Mouse (Mus musculus): ENCODE data around the gene Crim1. TPM values are rescaled to one million over a fixed set of nuclear protein-coding genes. Genes with fewer than 3 reads are reported as not detected.

The Crim1 gene
- polyA plus RNA-seq, 1 experiment from 2014 or later = 8.4 TPM

DNA sequence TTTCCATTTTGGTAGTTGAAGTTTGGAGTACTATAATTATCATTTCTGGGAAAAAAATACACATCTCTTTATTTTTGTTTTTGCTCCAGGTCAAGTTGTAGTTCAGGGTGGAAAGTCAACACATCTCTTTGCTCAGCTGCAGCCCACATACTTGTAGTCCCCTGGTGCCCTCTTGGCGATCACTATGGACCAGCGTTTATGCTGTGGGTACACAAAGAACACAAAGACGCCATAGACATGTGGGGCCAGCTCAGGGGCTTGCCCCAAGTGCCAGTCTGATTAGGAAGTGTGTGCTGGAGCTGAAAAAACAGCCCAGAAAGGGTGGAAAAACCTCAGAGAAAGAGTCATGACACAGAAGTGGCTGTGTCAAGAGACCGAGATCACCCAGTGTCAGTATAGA is 68.5 kb downstream of the Crim1 start:
- no peaks in the 10 kb centered on the region for H3K36me3 ChIP-seq (ENCODE audit: insufficient read depth, low read length)
- TF ChIP-seq CTCF (IDR thresholded peaks at IDR 0.05; ENCODE audit: low read depth) = no peak
- ATAC-seq (replicated peaks; ENCODE audit: low FRiP score, low read depth) (no peak), DNase-seq (ENCODE audit: low spot score) (no peak)
- H3K27me3 ChIP-seq (ENCODE audit: insufficient read depth, low read length) = no peaks in the 10 kb centered on the region
- no peak overlapping the region for H3K9ac ChIP-seq (ENCODE audit: low read depth, low read length)
- no peak overlapping the region for H3K4me2 ChIP-seq (ENCODE audit: low read length)
- H3K4me3 ChIP-seq (replicated peaks; ENCODE audit: low read depth, low read length) = no peak overlapping the region
- H3K9me3 ChIP-seq (replicated peaks; ENCODE audit: low read length) = no peaks in the 10 kb centered on the region
- no peak overlapping the region for H3K27ac ChIP-seq
- 68% methylated on average over 4 of the region's 4 CpGs for WGBS
- peaks cover 26% of the 10 kb centered on the region for H3K4me1 ChIP-seq (replicated peaks; ENCODE audit: insufficient read depth, low read length)

DNA sequence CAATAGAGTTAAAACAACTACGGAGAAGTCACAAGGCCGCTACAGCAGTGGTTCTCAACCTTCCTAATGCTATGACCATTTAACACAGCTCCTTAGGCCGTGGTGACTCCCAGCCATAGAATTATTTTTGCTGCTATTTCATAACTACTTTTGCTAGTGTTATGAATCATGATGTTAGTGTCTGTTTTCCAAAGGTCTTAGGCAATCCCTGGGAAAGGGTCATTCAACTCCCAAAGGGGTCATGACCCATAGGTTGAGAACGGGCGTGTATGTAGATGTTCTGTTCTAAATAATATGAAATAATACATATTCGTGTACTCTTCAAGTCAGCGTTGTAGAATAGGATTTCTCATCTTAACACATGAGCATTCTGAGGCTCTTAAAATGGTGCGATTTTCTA is 69.3 kb downstream of the Crim1 start:
- 97% methylated on average over 8 of the region's 8 CpGs for WGBS
- no peak overlapping the region for H3K4me3 ChIP-seq (replicated peaks; ENCODE audit: low read depth, low read length)
- H3K9ac ChIP-seq (ENCODE audit: low read depth, low read length) = no peak overlapping the region
- H3K4me2 ChIP-seq (ENCODE audit: low read length) = no peak overlapping the region
- H3K36me3 ChIP-seq (ENCODE audit: insufficient read depth, low read length) = no peaks in the 10 kb centered on the region
- no peak for TF ChIP-seq CTCF (IDR thresholded peaks at IDR 0.05; ENCODE audit: low read depth)
- ATAC-seq (replicated peaks; ENCODE audit: low FRiP score, low read depth) (no peak), DNase-seq (ENCODE audit: low spot score) (no peak)
- no peaks in the 10 kb centered on the region for H3K27me3 ChIP-seq (ENCODE audit: insufficient read depth, low read length)
- H3K4me1 ChIP-seq (replicated peaks; ENCODE audit: insufficient read depth, low read length) = peaks cover 26% of the 10 kb centered on the region
- no peak overlapping the region for H3K27ac ChIP-seq
- H3K9me3 ChIP-seq (replicated peaks; ENCODE audit: low read length) = no peaks in the 10 kb centered on the region

DNA sequence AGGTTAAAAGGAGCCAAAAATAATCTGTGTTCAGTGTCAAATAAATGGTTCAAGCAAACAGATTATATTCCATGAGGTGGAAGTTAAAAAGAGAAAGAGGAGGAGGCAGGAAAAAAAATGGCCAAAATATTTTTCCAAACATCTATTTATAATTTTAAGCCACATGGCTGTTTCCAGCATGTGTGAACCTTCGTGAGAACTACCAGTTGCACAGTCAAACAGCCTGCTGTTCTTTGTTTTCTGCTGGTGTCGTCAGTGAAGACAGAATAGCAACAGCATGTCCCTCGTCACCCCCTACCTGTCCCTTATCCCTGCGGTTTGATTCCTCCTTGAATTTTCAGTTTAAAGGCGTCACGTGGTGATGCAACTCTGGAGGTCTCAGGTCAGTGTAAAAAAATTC is 70.0 kb downstream of the Crim1 start:
- WGBS = 77% methylated on average over 6 of the region's 6 CpGs
- no peak for TF ChIP-seq CTCF (IDR thresholded peaks at IDR 0.05; ENCODE audit: low read depth)
- Histone ChIP-seq H3K4me2 (ENCODE audit: low read length) (no peak overlapping the region), H3K27me3 (ENCODE audit: insufficient read depth, low read length) (no peaks in the 10 kb centered on the region), H3K27ac (no peak overlapping the region), H3K9ac (ENCODE audit: low read depth, low read length) (no peak overlapping the region), H3K4me3 (replicated peaks; ENCODE audit: low read depth, low read length) (no peak overlapping the region), H3K36me3 (ENCODE audit: insufficient read depth, low read length) (no peaks in the 10 kb centered on the region), H3K9me3 (replicated peaks; ENCODE audit: low read length) (no peaks in the 10 kb centered on the region), H3K4me1 (replicated peaks; ENCODE audit: insufficient read depth, low read length) (peaks cover 26% of the 10 kb centered on the region)
- no peak for DNase-seq (ENCODE audit: low spot score)
- no peak for ATAC-seq (replicated peaks; ENCODE audit: low FRiP score, low read depth)

DNA sequence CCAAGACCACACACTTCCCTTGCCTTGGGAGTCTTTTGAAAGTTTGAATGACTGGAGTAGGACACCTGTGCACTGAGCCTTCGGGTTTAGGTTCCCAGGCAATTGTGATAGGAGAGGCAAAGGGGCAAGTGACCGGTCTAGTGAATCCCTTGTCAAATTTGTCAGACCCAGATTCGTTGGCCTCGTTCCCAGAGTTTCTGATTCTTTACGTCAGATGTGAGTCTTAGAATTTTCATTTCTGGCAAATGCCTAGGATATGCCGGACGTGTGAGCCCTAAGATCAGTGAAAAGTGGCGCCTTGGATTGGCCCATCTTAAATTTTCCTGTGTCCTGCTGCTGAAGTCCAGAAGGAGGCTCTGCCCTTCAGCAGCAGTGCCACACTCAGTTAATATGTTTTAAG is 71.7 kb downstream of the Crim1 start:
- 71% methylated on average over 8 of the region's 8 CpGs for WGBS

DNA sequence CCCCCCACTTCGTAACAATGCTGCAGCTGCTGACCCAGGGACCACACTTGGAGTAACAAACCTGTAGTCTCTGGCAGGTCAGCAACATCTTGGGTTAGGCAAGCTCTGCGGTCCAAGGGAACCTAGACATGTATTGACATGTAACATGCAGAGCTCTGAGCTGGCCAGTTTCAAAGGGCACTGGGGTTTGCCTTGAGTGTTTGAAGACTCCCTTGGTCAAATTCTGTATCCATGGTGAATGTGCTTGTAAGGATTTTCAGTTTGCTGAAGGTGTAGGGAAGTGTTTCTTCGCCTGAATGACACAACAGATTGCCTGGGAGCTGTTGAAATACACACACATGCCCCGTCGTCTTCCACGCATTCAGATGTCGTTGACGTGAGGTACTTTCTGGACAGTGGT is 72.1 kb downstream of the Crim1 start:
- Histone ChIP-seq H3K9ac (ENCODE audit: low read depth, low read length) (no peak overlapping the region), H3K36me3 (ENCODE audit: insufficient read depth, low read length) (no peaks in the 10 kb centered on the region), H3K9me3 (replicated peaks; ENCODE audit: low read length) (no peaks in the 10 kb centered on the region), H3K4me3 (replicated peaks; ENCODE audit: low read depth, low read length) (no peak overlapping the region), H3K4me1 (replicated peaks; ENCODE audit: insufficient read depth, low read length) (peaks cover 26% of the 10 kb centered on the region), H3K4me2 (ENCODE audit: low read length) (no peak overlapping the region), H3K27me3 (ENCODE audit: insufficient read depth, low read length) (no peaks in the 10 kb centered on the region), H3K27ac (peak overlapping the region; percentile 27; the same call in 1 of the 2 replicates)
- ATAC-seq (replicated peaks; ENCODE audit: low FRiP score, low read depth) (no peak), DNase-seq (ENCODE audit: low spot score) (no peak)
- no peak for TF ChIP-seq CTCF (IDR thresholded peaks at IDR 0.05; ENCODE audit: low read depth)
- 65% methylated on average over 8 of the region's 8 CpGs for WGBS

More for the DNA sequence above, 71.7 kb downstream of the Crim1 start:
- Histone ChIP-seq H3K36me3 (ENCODE audit: insufficient read depth, low read length) (no peaks in the 10 kb centered on the region), H3K4me3 (replicated peaks; ENCODE audit: low read depth, low read length) (no peak overlapping the region), H3K9ac (ENCODE audit: low read depth, low read length) (no peak overlapping the region), H3K4me1 (replicated peaks; ENCODE audit: insufficient read depth, low read length) (peaks cover 26% of the 10 kb centered on the region), H3K27me3 (ENCODE audit: insufficient read depth, low read length) (no peaks in the 10 kb centered on the region), H3K4me2 (ENCODE audit: low read length) (no peak overlapping the region), H3K9me3 (replicated peaks; ENCODE audit: low read length) (no peaks in the 10 kb centered on the region), H3K27ac (no peak overlapping the region)
- TF ChIP-seq CTCF (IDR thresholded peaks at IDR 0.05; ENCODE audit: low read depth) = no peak
- ATAC-seq (replicated peaks; ENCODE audit: low FRiP score, low read depth) = no peak
- no peak for DNase-seq (ENCODE audit: low spot score)

DNA sequence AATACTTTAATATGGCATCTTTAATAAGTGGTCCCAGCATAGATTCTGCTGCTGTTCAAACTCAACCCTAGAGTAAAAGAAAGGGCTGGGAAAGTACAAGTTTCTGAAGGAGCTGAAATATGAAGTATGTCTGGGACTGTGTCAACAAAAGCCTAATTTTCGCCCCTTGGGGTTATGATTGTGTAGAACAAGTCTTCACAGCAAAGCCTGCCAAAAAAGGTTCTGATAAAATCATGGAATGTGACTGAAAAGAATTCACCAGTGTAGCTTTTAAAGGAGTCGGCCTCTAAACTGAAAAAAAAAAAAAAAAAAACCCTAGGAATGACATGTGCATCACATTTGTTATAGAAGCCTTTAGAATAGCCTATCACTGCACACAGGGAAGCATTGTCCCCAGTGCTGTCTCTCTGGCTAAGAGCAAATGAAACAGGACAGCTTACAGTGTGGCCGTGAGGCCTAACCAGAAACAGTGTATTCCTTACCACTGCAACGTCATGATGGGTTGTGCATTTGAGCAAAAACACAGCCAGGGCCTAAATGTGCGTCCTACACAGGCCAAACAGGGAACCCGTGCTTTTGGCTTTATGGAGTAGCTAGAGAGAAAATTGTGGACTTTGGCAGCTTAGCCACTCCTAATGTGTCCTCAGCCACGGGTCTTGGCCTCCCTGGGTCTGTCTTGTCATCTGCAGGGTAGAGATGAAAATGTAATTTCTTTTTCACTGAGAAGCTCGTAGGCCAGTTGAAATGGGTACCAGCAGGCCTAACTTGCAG is 72.8 kb downstream of the Crim1 start:
- Histone ChIP-seq H3K9me3 (replicated peaks; ENCODE audit: low read length) (no peaks in the 10 kb centered on the region), H3K9ac (ENCODE audit: low read depth, low read length) (no peak overlapping the region), H3K4me3 (replicated peaks; ENCODE audit: low read depth, low read length) (no peak overlapping the region), H3K36me3 (ENCODE audit: insufficient read depth, low read length) (no peaks in the 10 kb centered on the region), H3K27ac (peak overlapping the region; percentile 60; the same call in 1 of the 2 replicates), H3K4me1 (replicated peaks; ENCODE audit: insufficient read depth, low read length) (peaks cover 21% of the 10 kb centered on the region), H3K4me2 (ENCODE audit: low read length) (no peak overlapping the region), H3K27me3 (ENCODE audit: insufficient read depth, low read length) (no peaks in the 10 kb centered on the region)
- TF ChIP-seq CTCF (IDR thresholded peaks at IDR 0.05; ENCODE audit: low read depth) = no peak
- 58% methylated on average over 8 of the region's 8 CpGs for WGBS
- DNase-seq (ENCODE audit: low spot score) (peak; percentile 67), ATAC-seq (replicated peaks; ENCODE audit: low FRiP score, low read depth) (no peak; the same call in 1 of the 2 replicates)

Data from kidney, postnatal 0 days (tissue).